Mouse (Mus musculus) ES-CJ7 (cell line): Measurements from ENCODE around the gene Abca8a.

Source experiments
- DNase-seq: peaks from one replicate; pipeline ENCODE4 v3.0.0; 2011; ENCODE audit warnings: low read depth, low spot score

The Abca8a gene

GRCm38 (mm10) chr11:110095858-110096257, at the start of gene Abca8a:
TSS of gene Abca8a (minus strand) at chr11:110095978.
- DNase-seq, result no peak

- DNase-seq, result no peak
These were observed 49.6 kb upstream of the Abca8a start for GRCm38 (mm10) chr11:110145421-110145820.

- no peak for DNase-seq
These were observed 35.0 kb upstream of the Abca8a start for GRCm38 (mm10) chr11:110130760-110131159.

GRCm38 (mm10) chr11:110111137-110111536, 15.4 kb upstream of the Abca8a start:
- DNase-seq, result no peak

- DNase-seq, result no peak
These were observed 5.7 kb upstream of the Abca8a start for GRCm38 (mm10) chr11:110101437-110101836.

- no peak for DNase-seq
These were observed 3.1 kb upstream of the Abca8a start for GRCm38 (mm10) chr11:110098901-110099300.

- no peak for DNase-seq
These were observed 1.7 kb upstream of the Abca8a start for GRCm38 (mm10) chr11:110097465-110097864.

GRCm38 (mm10) chr11:110094846-110095380, 865 bp downstream of the Abca8a start:
- DNase-seq, result no peak

GRCm38 (mm10) chr11:110094236-110094635, 1.5 kb downstream of the Abca8a start:
- DNase-seq, result no peak

- DNase-seq, result no peak
These were observed 4.5 kb downstream of the Abca8a start for GRCm38 (mm10) chr11:110091328-110091727.

- DNase-seq, result no peak
These were observed 23.6 kb downstream of the Abca8a start for GRCm38 (mm10) chr11:110072158-110072557.

GRCm38 (mm10) chr11:110061032-110061431, 34.7 kb downstream of the Abca8a start:
- DNase-seq, result no peak

GRCm38 (mm10) chr11:110060127-110060526, 35.7 kb downstream of the Abca8a start:
- no peak for DNase-seq

GRCm38 (mm10) chr11:110053681-110054080, 42.1 kb downstream of the Abca8a start:
- no peak for DNase-seq

- no peak for DNase-seq
These were observed 58.0 kb downstream of the Abca8a start for GRCm38 (mm10) chr11:110037795-110038194.

- DNase-seq, result no peak
These were observed 66.7 kb downstream of the Abca8a start for GRCm38 (mm10) chr11:110028913-110029695.

GRCm38 (mm10) chr11:110010836-110011546, 84.8 kb downstream of the Abca8a start:
- no peak for DNase-seq

GRCm38 (mm10) chr11:109995624-109996023, 100.2 kb downstream of the Abca8a start, which contains the start of gene Abca8b:
TSS of gene Abca8b (minus strand) at chr11:109995845.
- peak; percentile 91 for DNase-seq

GRCm38 (mm10) chr11:109995013-109995412, 100.8 kb downstream of the Abca8a start:
- DNase-seq, result no peak

- no peak for DNase-seq
These were observed 101.8 kb downstream of the Abca8a start for GRCm38 (mm10) chr11:109994014-109994413.

GRCm38 (mm10) chr11:109991270-109991669, 104.5 kb downstream of the Abca8a start:
- no peak for DNase-seq

- DNase-seq, result no peak
These were observed 105.5 kb downstream of the Abca8a start for GRCm38 (mm10) chr11:109990256-109990655.

- DNase-seq, result no peak
These were observed 107.6 kb downstream of the Abca8a start for GRCm38 (mm10) chr11:109988164-109988563.
